Mouse (Mus musculus) embryo, embryonic 10.5 days (tissue): Measurements from ENCODE around the gene Hoxa10.

Experiments
- DNase-seq: peaks from one replicate; pipeline ENCODE4 v3.0.0-alpha.2; 2015; ENCODE audit warnings: low spot score

Hoxa10 gene

GRCm38 (mm10) chr6:52229558-52230416 is 10.9 kb downstream of the Hoxa10 start:
- no peak for DNase-seq

DNA sequence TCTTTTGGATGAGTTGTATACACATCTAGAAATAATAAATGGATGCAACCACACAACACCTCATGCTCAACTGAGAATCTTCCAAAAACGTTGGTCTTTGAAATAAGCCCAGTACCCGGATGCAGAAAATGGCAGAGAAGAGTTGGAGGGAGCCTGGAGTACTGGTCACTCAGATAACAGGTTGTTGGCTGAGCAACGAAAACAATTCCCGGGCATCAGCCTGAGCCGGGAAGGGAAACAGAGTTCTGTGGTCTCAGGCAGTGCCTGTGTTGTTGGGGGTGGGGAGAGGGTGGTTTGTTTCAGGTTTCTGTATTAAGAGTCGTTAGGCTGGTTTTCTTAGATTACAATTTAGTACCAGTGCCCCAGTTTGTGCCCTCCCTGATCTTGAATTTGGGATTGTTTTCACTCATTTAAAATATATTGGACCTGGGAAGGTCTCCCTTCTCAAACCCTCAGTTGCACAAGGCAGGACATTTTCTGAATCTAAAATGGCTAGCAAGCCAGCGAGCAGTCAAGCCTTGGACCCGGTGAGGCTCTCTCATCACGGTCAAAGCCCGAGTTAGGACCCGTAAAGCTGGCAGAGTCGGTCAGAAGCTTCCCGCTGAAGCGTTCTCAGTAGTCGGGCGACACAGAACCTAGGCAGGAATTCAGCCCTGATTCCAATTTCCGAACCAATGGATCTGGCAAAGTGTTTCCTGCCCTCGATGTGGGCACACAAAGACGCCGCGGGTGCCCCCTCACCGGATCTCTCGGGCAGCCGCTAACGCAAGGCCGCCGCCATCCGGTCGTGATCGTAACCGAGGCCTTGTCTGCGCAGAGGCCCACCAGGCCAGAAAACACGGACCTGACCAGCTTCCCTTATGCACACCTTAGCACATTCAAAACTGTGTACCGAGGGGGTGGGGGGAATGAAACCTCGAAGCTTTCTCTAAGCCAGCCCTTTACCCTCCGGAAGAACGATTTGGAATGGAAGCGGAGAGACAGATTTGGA is 11.9 kb downstream of the Hoxa10 start:
- DNase-seq: no peak

- no peak for DNase-seq
These were observed 13.0 kb downstream of the Hoxa10 start for GRCm38 (mm10) chr6:52227470-52228222.

DNA sequence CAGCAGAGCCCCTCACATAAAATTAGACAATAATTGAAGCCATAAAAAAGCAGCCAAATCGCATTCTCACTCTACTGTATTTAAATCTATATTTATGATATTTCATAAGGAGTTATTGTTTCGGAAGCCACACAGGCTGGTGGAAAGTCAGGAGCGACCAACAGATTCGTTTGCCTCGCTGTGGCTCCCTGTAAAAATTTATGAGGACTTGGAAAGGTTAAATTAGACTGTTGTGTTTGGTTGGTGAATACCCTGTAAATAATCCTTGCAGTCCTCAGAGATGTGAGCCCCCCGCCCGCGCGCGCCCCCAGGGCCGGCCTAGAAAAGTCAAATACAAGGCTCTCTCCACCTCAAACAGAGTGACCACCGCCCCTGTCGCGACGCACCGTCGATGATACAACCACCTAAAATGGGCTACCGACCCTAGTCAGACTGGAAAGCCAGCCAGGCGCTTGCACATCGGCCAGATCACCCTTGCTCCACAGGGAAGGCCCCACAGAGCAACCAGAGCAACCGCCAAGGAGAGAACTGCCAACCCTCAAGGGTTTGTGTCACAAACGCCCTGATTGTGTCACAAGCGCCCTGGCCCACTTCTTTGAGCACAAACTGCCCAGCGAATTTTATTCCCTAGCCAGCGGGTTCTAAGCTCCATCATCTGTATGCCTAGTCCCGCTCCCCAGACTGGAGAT is 13.9 kb downstream of the Hoxa10 start:
- DNase-seq: no peak

DNA sequence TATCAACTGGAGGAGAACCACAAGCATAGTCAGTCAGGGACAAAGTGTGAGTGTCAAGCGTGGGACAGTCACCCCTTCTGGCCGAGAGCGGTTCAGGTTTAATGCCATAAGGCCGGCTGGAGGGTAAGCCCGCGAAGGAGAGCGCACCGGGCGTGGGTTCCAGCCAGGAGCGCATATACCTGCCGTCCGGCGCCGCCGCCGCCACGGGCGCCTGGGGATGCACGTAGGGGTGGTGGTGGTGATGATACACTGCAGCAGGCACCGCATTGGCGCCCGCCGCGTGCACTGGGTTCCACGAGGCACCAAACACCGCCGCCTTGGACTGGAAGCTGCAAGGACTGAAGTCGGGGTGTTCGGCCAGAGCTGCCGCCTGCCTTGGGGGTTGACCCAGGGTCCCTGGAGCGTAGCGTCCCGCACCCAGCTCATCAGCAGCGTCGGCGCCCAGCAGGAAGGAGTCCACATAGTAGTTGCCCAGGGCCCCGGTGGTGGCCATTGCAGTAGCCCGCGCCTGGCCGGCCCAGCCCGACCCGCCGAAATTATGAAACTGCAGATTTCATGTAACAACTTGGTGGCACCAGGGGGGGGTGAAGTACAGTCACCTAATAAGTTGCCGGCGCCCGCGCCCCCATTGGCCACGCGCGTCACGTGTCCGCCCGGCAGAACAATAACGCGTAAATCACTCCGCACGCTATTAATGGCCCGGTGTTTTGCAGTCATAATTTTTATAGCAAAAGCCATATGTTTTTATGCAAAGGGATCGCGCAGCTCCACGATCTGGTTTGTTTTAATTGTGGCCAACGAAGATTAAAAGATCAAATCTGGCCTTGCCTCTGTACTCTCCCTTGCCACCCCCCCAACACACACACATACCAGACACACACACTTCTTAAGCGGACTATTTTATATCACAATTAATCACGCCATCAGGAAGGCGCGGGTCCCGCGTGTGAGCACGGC is 14.8 kb downstream of the Hoxa10 start:
- DNase-seq: peak; percentile 82

- no peak for DNase-seq
These were observed 15.6 kb downstream of the Hoxa10 start for GRCm38 (mm10) chr6:52224895-52225611.

DNA sequence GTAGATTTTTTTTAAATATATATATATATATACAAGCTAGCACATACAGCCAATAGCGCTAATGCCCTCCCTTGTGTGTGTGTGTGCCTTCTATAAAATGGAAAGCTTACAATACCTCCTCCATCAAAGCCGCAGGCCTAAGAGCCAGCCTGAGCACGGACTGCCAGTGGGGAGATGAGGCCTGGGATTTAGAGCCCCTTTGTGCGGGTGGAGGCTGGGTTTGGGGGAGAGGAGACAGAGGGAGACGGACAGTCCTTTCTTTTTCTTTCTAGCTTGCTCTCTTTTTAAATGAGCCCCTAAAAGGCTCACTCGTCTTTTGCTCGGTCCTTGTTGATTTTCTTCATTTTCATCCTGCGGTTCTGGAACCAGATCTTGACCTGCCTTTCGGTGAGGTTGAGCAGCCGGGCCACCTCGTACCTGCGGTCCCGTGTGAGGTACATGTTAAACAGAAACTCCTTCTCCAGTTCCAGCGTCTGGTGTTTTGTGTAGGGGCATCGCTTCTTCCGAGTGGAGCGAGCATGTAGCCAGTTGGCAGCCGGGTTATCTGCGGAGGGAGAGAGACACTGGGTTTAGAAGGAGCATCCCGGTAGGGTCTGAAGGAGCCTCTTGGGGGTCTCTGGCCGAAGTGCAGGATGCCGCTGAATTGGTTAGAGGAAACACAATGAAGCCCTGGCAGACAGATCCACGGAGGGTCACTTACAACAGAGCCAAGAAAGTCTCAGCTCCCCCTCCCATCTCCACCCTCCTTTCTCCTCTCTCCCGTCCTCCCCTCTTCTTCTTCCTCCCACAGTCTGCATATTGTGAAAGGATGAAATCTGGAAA is 16.5 kb downstream of the Hoxa10 start:
- no peak for DNase-seq

GRCm38 (mm10) chr6:52222729-52223128 is 17.9 kb downstream of the Hoxa10 start:
- no peak for DNase-seq

- DNase-seq: no peak
These were observed 18.5 kb downstream of the Hoxa10 start for GRCm38 (mm10) chr6:52221993-52222685.

- peak; percentile 94 for DNase-seq
These were observed 19.2 kb downstream of the Hoxa10 start, which contains the start of gene Hoxa7 for GRCm38 (mm10) chr6:52221337-52221992. Gene Hoxa7 (minus strand): TSS chr6:52221854.

DNA sequence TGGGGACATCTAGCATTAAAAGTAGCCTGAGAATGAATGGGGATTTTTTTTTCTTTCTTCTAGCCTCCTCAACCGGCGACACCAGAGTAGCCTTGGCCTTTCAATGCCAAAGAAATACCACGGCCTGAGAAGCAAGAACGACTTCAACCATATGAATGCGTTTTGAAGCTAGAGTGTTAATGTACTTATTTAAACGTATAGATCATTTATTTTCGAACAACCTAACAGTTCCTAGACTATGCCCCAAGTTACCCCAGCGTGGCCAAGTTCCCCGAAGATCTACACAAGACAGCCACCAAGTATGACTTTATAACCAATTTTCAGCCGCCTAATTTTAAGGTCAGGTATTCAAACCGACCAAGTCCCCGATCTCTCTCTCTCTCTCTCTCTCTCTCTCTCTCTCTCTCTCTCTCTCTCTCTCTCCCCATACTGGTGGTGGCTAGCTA is 19.8 kb downstream of the Hoxa10 start:
- no peak for DNase-seq

DNA sequence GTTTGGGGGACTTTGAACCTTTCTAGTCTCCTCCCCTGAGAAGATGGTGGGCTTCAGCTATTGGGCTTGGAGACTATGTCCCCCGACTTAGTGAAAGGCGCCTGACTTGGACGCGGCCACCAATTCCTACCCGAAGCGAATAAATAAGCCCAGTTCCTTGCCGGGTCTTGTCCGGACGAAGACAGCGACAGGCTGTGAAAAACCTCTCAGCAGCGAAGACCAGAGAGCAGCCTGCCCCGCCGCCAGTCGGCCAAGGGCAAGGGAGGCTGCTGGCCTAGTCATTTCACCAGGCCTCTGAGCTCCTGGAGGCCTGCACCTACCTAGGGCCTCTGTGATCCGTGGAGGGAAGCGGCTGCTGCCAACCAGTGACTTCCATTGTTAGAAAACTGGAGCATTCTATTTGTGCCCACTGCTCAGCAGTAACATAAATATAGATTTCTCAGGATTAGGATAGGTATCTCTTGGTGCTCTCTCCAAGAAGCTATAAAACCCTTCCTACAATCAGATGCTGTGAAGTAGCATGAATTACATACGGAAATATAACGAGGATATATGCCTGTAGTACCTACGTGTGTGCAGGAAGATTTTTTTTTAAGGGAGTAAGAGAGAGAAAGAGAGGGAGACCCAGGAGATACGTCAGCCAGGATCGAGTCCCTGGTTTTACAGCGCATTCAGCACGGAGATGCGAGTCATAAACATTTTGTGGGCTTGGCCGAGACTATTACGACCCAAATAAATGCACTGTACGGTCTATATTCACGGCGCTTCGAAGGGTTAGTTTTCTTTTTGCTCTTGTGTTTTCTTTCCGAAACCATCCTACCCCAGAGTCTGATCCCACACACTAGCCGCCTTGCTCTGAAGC is 20.4 kb downstream of the Hoxa10 start:
- DNase-seq: no peak

DNA sequence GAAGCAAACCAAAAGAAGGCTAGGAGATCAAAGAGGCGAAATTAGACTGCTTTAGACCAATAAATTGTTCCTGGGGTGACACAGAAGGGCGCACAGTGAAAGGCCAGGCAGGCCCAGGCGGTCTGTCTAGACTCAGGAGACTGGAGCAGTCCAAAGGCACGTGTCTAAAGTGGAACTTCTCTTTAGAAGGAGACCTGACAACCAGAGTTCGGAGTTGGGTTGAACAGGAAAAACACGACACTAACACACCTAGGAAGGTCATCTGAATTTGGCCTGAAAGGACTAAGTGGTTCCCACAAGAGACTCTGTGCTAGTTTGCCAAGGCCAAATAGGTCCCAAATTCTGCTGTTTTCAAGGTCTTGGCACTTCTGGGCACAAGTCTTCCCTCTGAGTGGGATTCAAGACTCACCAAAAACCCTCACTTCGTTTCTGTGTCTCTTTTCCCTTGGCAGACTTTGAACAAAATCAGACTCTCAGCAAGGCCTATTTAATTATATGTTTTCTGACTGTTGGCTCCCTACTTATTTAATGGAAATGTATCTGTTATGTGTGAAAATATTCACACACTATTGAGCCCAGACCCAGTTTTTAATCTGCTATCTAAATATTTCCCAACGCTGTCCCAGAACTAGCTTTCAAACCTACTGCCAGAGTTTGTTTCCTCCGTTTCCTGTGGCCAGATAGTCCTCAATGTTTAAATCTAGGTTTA is 21.3 kb downstream of the Hoxa10 start:
- no peak for DNase-seq

DNA sequence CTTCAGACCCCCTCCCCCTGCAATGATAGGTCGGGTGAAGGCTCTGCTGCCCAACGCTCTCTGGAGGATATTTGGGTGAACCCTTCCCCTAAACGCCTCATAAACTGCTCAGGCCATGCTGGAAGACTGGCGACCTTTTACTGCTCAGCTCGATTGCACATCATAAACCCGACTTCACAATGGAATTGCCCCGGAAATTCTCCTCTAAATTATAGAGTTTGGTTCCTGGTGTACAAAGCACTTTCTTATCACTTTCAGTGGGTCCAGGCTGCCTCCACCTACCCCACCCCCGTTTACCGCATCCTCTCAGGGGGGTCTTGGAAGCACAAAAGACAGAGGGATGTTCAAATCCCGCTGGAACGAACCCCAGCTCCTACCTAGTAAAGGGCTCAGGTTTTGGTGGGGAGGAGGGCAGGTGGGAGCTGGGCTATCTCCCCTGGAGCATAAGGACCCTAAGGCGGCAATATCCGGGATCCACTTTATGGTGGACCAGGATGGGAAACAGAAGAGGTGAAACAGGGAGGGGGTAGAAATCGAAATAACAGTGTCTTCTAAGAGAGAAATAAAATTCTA is 21.9 kb downstream of the Hoxa10 start:
- DNase-seq: no peak

- no peak for DNase-seq
These were observed 22.6 kb downstream of the Hoxa10 start for GRCm38 (mm10) chr6:52217895-52218642.
